Mouse (Mus musculus): Measurements from ENCODE around the gene Pmm1. TPM values are rescaled to one million over a fixed set of nuclear protein-coding genes. Genes with fewer than 3 reads are reported as not detected.
"Not testable (repeated sequence)": the region's sequence is repeated elsewhere in the genome, so short reads cannot be mapped to it uniquely, and the experiment has no call there.

Pmm1 gene
- total RNA-seq (2021): 10 to 100 TPM; 11.9 to 21.6 TPM
- long read RNA-seq, experiment 1, transcript Pmm1-201 (8 exons, 1,300 nt): major isoform, 14 of 51 reads
- long read RNA-seq, experiment 1, partial matches to known transcripts: 0 of 51 reads
- long read RNA-seq, experiment 1, other reads (novel, unspliced or antisense): 36 of 51 reads
- long read RNA-seq, experiment 2, transcript Pmm1-201 (8 exons, 1,300 nt): major isoform, 28 of 60 reads
- long read RNA-seq, experiment 2, partial matches to known transcripts: 0 of 60 reads
- long read RNA-seq, experiment 2, other reads (novel, unspliced or antisense): 32 of 60 reads

GRCm38 (mm10) chr15:81960171-81961077 lies at the start of gene Pmm1:
TSS of gene Pmm1 (minus strand) at chr15:81960930.
- DNase-seq: peak; percentile 98

GRCm38 (mm10) chr15:82004257-82004656 lies 43.5 kb upstream of the Pmm1 start:
- DNase-seq: no peak

- no peak for DNase-seq
Observed at GRCm38 (mm10) chr15:81993992-81994391, 33.3 kb upstream of the Pmm1 start.

- peak; percentile 9 for DNase-seq
Observed at GRCm38 (mm10) chr15:81990549-81990948, 29.8 kb upstream of the Pmm1 start.

- DNase-seq: peak; percentile 73
Observed at GRCm38 (mm10) chr15:81989371-81990062, 28.8 kb upstream of the Pmm1 start.

- no peak for DNase-seq
Observed at GRCm38 (mm10) chr15:81987646-81988045, 26.9 kb upstream of the Pmm1 start, which contains the start of gene Xrcc6. TSS of gene Xrcc6 (plus strand) at chr15:81987835.

GRCm38 (mm10) chr15:81985267-81986161 lies 24.8 kb upstream of the Pmm1 start:
- DNase-seq: no peak

- no peak for DNase-seq
Observed at GRCm38 (mm10) chr15:81982173-81982572, 21.4 kb upstream of the Pmm1 start.

GRCm38 (mm10) chr15:81980321-81980720 lies 19.6 kb upstream of the Pmm1 start, which contains the start of gene 1700029P11Rik:
TSS of gene 1700029P11Rik (plus strand) at chr15:81980540.
- no peak for DNase-seq

GRCm38 (mm10) chr15:81975156-81975555 lies 14.4 kb upstream of the Pmm1 start:
- not testable (repeated sequence) for DNase-seq

- DNase-seq: not testable (repeated sequence)
Observed at GRCm38 (mm10) chr15:81970498-81970897, 9.8 kb upstream of the Pmm1 start.

GRCm38 (mm10) chr15:81969635-81970034 lies 8.9 kb upstream of the Pmm1 start:
- DNase-seq: not testable (repeated sequence)

GRCm38 (mm10) chr15:81969173-81969572 lies 8.4 kb upstream of the Pmm1 start:
- no peak for DNase-seq

GRCm38 (mm10) chr15:81968447-81968846 lies 7.7 kb upstream of the Pmm1 start:
- DNase-seq: no peak

GRCm38 (mm10) chr15:81967821-81968220 lies 7.1 kb upstream of the Pmm1 start:
- no peak for DNase-seq

- DNase-seq: no peak
Observed at GRCm38 (mm10) chr15:81966062-81966829, 5.5 kb upstream of the Pmm1 start.

- no peak for DNase-seq
Observed at GRCm38 (mm10) chr15:81964980-81965545, 4.3 kb upstream of the Pmm1 start.

- DNase-seq: no peak
Observed at GRCm38 (mm10) chr15:81964262-81964661, 3.5 kb upstream of the Pmm1 start.

- DNase-seq: no peak
Observed at GRCm38 (mm10) chr15:81961078-81961451, 335 bp upstream of the Pmm1 start.

- no peak for DNase-seq
Observed at GRCm38 (mm10) chr15:81958906-81959305, 1.8 kb downstream of the Pmm1 start.
